Mouse (Mus musculus) heart, embryonic 13.5 days (tissue): ENCODE measurements around the gene Aph1c. TPM values are rescaled to one million over a fixed set of nuclear protein-coding genes. Genes with fewer than 3 reads are reported as not detected.
"Not testable (repeated sequence)": the region's sequence is repeated elsewhere in the genome, so short reads cannot be mapped to it uniquely, and the experiment has no call there.

ENCODE experiments used
- ATAC-seq: fragments of 200-750 bp; cut with Nextera tagmentation; 2 replicates; pipeline ENCODE4 v1.8.0; 2017; ENCODE audit warnings: moderate TSS enrichment; ENCODE audit not compliant: insufficient number of reproducible peaks, low FRiP score, low TSS enrichment; ENCODE audit errors: extremely low read depth
- H3K27ac ChIP-seq: fragments of 300-500 bp; sonication (generic); replicated peaks from 2 replicates; pipeline ENCODE4 v1.5.1; 2015; ENCODE audit warnings: moderate library complexity, mild to moderate bottlenecking, inconsistent platforms
- H3K27me3 ChIP-seq: fragments of 300-500 bp; sonication (generic); replicated peaks from 2 replicates; pipeline ENCODE4 v1.6.1; 2015; ENCODE audit warnings: mild to moderate bottlenecking, inconsistent platforms
- H3K36me3 ChIP-seq: fragments of 300-500 bp; sonication (generic); 2 replicates; pipeline ENCODE4 v1.6.1; 2015; ENCODE audit warnings: mild to moderate bottlenecking, inconsistent platforms
- H3K4me1 ChIP-seq: fragments of 300-500 bp; sonication (generic); 2 replicates; pipeline ENCODE4 v1.6.1; 2015; ENCODE audit warnings: inconsistent platforms
- H3K4me2 ChIP-seq: fragments of 300-500 bp; sonication (generic); 2 replicates; pipeline ENCODE4 v1.6.1; 2015; ENCODE audit warnings: inconsistent platforms, mild to moderate bottlenecking, moderate library complexity
- H3K4me3 ChIP-seq: fragments of 300-500 bp; sonication (generic); 2 replicates; pipeline ENCODE4 v1.5.1; 2015; ENCODE audit warnings: moderate library complexity, mild to moderate bottlenecking, inconsistent platforms
- H3K9ac ChIP-seq: fragments of 300-500 bp; sonication (generic); 2 replicates; pipeline ENCODE4 v1.6.1; 2015; ENCODE audit warnings: inconsistent platforms, mild to moderate bottlenecking, moderate library complexity
- H3K9me3 ChIP-seq: fragments of 300-500 bp; sonication (generic); 2 replicates; pipeline ENCODE4 v1.6.1; 2016; ENCODE audit warnings: inconsistent platforms
- WGBS: fragments of 180-500 bp; shearing (Covaris S2); methylation state at CpG from one replicate; pipeline ENCODE4 v1.1.7; 2015; ENCODE audit warnings: mixed read lengths; 5-methylcytosine and 5-hydroxymethylcytosine counted together
- polyA plus RNA-seq: library from polyadenylated mRNA; unstranded; fragments of >200 nt; fragmentation: Nextera tagmentation; extraction: Ambion mirVana; gene quantifications from 2 replicates; pipeline ENCODE4 v1.2.1, GENCODE M21; 2015

Aph1c gene
- 1.7 and 1.8 TPM in 2 replicates for polyA plus RNA-seq

DNA sequence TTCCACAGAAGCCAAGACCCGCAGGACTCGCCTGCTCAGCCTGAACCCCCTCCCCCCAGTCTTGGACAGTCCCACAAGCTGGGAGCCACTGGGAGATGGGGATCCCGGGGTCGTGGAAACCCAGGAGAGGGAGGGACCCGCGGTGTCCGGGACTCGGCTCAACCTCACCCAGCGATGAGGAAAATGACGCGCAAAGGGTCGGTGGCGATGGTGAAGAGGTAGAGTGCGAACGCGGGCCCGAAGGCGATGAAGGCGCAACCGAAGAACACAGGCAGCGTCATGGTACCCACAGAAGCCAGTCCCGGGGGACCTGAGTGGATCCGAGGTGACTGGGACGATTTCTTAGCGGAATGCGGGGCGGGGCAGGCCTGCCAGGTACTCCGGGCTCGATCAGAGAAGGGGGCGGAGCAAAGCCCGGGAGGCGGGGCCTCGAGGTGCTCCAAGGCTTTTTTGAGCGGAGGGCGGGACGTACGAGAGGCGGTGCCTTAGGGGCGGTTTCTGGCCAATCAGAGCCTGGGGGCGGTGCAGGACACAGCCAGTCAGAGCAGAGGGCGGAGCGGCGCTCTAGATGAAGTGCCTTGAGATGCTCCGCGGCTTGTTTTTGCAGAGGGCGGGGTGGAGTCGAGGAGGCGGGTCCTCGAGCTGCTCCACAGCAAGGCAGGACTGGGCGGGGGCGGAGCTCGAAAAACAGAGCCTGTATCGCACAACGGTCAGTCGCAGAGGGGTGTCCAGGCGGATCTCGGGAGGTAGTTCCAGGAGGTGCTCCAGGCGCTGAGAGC, at the start of gene Aph1c:
TSS of gene Aph1c (minus strand) at position 409 of the 779 bp plus-strand sequence.
- Histone ChIP-seq H3K36me3 (no peaks in the 10 kb centered on the region), H3K9ac (peak within 1 kb of the TSS; percentile 77), H3K9me3 (no peaks in the 10 kb centered on the region), H3K27ac (no peak within 1 kb of the TSS), H3K4me1 (peaks cover 17% of the 10 kb centered on the region), H3K4me3 (peak within 1 kb of the TSS; percentile 69), H3K4me2 (peak within 1 kb of the TSS; percentile 100), H3K27me3 (0 out of 2 replicates have a peak, but pooled peaks cover 5% of the 10 kb centered on the region)
- WGBS: under 1% methylated on average over 58 of the region's 58 CpGs
- ATAC-seq: peak; percentile 100

DNA sequence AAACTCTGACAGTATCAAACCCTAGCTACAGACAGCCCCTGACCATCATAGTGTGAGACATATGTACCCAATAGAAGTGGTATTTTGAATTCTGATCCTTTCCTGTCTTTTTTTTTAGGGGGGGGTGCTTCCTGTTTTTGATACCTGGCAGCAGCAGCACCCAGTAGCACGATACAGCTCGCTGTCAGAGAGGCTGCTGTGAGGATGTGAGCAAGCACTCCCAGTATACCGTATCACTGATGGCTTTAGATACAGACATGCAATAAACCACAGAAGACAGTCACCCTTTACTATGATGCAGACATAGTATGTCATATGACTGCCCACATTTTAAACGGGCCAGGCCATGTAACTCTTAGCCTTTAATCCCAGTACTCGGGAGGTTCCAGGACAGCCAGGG, 49.0 kb upstream of the Aph1c start:
- peaks cover 36% of the 10 kb centered on the region for H3K4me1 ChIP-seq
- no peak overlapping the region for H3K9ac ChIP-seq
- H3K36me3 ChIP-seq: no peaks in the 10 kb centered on the region
- no peak overlapping the region for H3K4me2 ChIP-seq
- ATAC-seq: no peak
- no peak overlapping the region for H3K4me3 ChIP-seq
- whole genome bisulfite sequencing: 79% methylated on average over 5 of the region's 5 CpGs
- H3K9me3 ChIP-seq: no peaks in the 10 kb centered on the region
- no peak overlapping the region for H3K27ac ChIP-seq
- H3K27me3 ChIP-seq: no peaks in the 10 kb centered on the region

GRCm38 (mm10) chr9:66882406-66882821, 47.9 kb upstream of the Aph1c start:
- Histone ChIP-seq H3K4me2 (no peak overlapping the region), H3K27me3 (no peaks in the 10 kb centered on the region), H3K4me3 (no peak overlapping the region), H3K9me3 (no peaks in the 10 kb centered on the region), H3K27ac (no peak overlapping the region; the same call in 1 of the 2 replicates), H3K36me3 (no peaks in the 10 kb centered on the region), H3K4me1 (peaks cover 27% of the 10 kb centered on the region), H3K9ac (no peak overlapping the region)
- ATAC-seq: no peak
- WGBS: 63% methylated on average over 8 of the region's 8 CpGs

DNA sequence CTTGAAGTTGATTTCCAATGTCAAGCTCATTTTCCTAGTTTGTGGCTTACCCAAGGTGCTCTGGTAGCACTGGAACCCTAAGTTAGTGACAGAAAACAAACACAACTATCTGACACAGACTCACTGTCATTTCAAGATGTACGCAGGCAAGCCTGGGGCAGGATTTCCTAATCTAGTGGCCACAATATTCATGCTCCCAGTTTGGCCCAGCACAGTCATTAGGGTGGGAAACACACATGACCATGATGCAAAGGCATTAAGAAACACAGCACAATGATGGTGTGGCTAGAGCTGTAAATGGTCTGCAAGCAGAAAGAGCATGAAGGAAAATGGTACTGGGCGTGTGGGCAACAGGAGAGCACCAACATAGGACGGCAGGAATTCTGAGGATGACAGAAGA, 47.3 kb upstream of the Aph1c start:
- Histone ChIP-seq H3K27ac (no peak overlapping the region), H3K36me3 (no peaks in the 10 kb centered on the region), H3K4me3 (no peak overlapping the region), H3K4me2 (no peak overlapping the region), H3K9me3 (no peaks in the 10 kb centered on the region), H3K27me3 (no peaks in the 10 kb centered on the region), H3K9ac (no peak overlapping the region), H3K4me1 (peaks cover 23% of the 10 kb centered on the region)
- WGBS: 77% methylated on average over 3 of the region's 3 CpGs
- ATAC-seq: no peak

DNA sequence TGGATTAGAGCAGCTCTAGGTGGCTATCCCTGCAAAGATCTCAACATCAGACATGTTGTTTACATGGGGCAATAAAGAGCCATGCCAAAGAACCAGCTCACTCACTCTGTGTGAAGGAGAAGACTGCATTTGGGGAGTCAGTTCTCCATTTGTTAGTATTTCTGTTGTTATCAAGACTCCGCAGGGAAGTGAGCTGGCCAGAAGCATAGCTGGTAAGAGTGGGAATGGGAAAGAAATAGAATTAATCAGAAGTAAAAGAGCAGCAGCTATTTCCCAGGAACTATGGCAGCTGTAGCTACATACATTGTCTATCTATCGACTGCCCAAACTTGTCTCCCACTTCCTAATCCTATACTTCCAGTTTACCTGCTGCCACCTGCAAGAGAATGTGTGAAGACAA, 46.2 kb upstream of the Aph1c start:
- 82% methylated on average over 2 of the region's 2 CpGs for WGBS
- no peak overlapping the region for H3K4me2 ChIP-seq
- no peak overlapping the region for H3K4me3 ChIP-seq
- no peak overlapping the region for H3K9ac ChIP-seq
- no peaks in the 10 kb centered on the region for H3K9me3 ChIP-seq
- no peaks in the 10 kb centered on the region for H3K36me3 ChIP-seq
- no peak overlapping the region for H3K27ac ChIP-seq
- H3K4me1 ChIP-seq: peaks cover 18% of the 10 kb centered on the region; the same call in 1 of the 2 replicates
- no peaks in the 10 kb centered on the region for H3K27me3 ChIP-seq
- ATAC-seq: no peak

DNA sequence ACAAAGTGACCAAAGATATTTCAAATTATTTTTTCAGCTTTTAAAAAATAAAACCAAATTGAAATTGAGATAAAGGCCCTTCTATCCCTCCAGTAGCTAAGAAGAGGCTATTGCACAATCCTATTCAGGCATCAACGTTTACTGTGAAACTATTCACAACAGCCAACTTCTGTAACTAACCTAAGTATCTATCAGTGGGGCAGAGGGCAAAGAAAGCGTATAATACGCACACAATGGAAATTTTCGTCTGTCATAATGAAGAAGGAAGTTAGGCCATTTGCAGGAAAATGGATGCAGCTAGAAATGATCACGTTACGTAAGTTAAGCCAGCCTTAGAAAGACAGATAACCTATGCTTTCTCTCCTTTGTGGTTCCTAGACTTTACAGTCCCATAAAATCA, 45.0 kb upstream of the Aph1c start:
- Histone ChIP-seq H3K27ac (no peak overlapping the region), H3K27me3 (no peaks in the 10 kb centered on the region), H3K9ac (no peak overlapping the region), H3K36me3 (peaks cover 9% of the 10 kb centered on the region; the same call in 1 of the 2 replicates), H3K4me1 (peaks cover 14% of the 10 kb centered on the region; the same call in 1 of the 2 replicates), H3K4me2 (no peak overlapping the region), H3K4me3 (no peak overlapping the region), H3K9me3 (no peaks in the 10 kb centered on the region)
- no peak for ATAC-seq
- WGBS: 85% methylated on average over 6 of the region's 6 CpGs

DNA sequence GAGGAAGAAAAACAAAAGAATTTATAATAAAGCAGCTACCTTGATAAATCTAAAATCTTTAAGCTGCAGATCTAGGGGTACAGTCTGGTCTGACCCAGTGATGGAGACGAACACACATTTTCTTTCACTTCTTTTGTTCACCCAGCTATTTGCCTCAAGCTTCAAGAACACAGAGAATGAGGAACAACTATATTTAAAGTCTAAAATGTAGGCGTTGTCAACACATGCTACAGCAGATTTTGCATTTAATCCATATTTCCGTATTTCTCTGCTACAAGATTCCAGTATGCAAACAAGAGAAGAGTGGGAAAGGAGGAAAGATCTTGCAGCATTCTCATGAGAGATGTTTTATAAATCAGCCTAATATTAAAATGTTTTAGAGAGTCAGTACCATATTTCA, 44.4 kb upstream of the Aph1c start:
- H3K36me3 ChIP-seq: peaks cover 13% of the 10 kb centered on the region; the same call in 1 of the 2 replicates

GRCm38 (mm10) chr9:66876577-66876976, 42.1 kb upstream of the Aph1c start:
- no peak for ATAC-seq
- H3K4me3 ChIP-seq: no peak overlapping the region

More for the DNA sequence above, 44.4 kb upstream of the Aph1c start:
- Histone ChIP-seq H3K9ac (no peak overlapping the region), H3K4me1 (peaks cover 14% of the 10 kb centered on the region; the same call in 1 of the 2 replicates), H3K27ac (no peak overlapping the region), H3K27me3 (no peaks in the 10 kb centered on the region), H3K9me3 (no peaks in the 10 kb centered on the region), H3K4me2 (no peak overlapping the region), H3K4me3 (no peak overlapping the region)
- no peak for ATAC-seq
- 92% methylated on average over 3 of the region's 3 CpGs for WGBS

GRCm38 (mm10) chr9:66874297-66874696, 39.8 kb upstream of the Aph1c start:
- no peak for ATAC-seq
- WGBS: 95% methylated on average over 5 of the region's 5 CpGs
- H3K4me1 ChIP-seq: peaks cover 16% of the 10 kb centered on the region
- no peak overlapping the region for H3K9ac ChIP-seq
- H3K27me3 ChIP-seq: no peaks in the 10 kb centered on the region
- no peak overlapping the region for H3K4me3 ChIP-seq
- H3K36me3 ChIP-seq: peaks cover 13% of the 10 kb centered on the region; the same call in 1 of the 2 replicates
- H3K27ac ChIP-seq: no peak overlapping the region
- no peak overlapping the region for H3K4me2 ChIP-seq
- no peaks in the 10 kb centered on the region for H3K9me3 ChIP-seq

More at GRCm38 (mm10) chr9:66876577-66876976, 42.1 kb upstream of the Aph1c start:
- 59% methylated on average over 5 of the region's 5 CpGs for whole genome bisulfite sequencing
- Histone ChIP-seq H3K27ac (peak overlapping the region; percentile 29; the same call in 1 of the 2 replicates), H3K9me3 (no peaks in the 10 kb centered on the region), H3K9ac (no peak overlapping the region), H3K27me3 (no peaks in the 10 kb centered on the region), H3K36me3 (peaks cover 13% of the 10 kb centered on the region; the same call in 1 of the 2 replicates), H3K4me2 (no peak overlapping the region), H3K4me1 (peaks cover 16% of the 10 kb centered on the region)

- no peak overlapping the region for H3K9ac ChIP-seq
- no peak for ATAC-seq
Observed at GRCm38 (mm10) chr9:66873531-66873930, 39.0 kb upstream of the Aph1c start.

DNA sequence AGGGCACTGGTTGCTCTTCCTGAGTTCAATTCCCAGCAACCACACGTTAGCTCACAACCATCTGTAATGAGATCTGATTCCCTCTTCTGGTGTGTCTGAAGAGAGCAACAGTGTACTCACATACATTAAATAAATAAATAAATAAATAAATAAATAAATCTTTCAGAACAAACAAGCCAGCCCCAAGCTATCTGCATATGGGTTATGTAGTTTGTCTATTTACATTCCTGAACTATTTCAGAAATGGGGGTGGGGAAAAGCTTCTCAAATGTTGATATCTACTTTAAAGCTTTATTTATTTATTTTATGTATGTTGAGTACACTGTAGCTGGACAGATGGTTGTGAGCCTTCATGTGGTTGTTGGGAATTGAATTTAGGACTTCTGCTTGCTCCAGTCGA, 38.5 kb upstream of the Aph1c start:
- 77% methylated on average over 2 of the region's 2 CpGs for WGBS
- H3K4me1 ChIP-seq: peaks cover 24% of the 10 kb centered on the region

More at GRCm38 (mm10) chr9:66873531-66873930, 39.0 kb upstream of the Aph1c start:
- Histone ChIP-seq H3K9me3 (no peaks in the 10 kb centered on the region), H3K4me2 (no peak overlapping the region), H3K27ac (no peak overlapping the region), H3K36me3 (peaks cover 13% of the 10 kb centered on the region; the same call in 1 of the 2 replicates), H3K27me3 (no peaks in the 10 kb centered on the region), H3K4me1 (peaks cover 19% of the 10 kb centered on the region), H3K4me3 (no peak overlapping the region)

More for the DNA sequence above, 38.5 kb upstream of the Aph1c start:
- H3K36me3 ChIP-seq: peaks cover 13% of the 10 kb centered on the region; the same call in 1 of the 2 replicates
- not testable (repeated sequence) for H3K27me3 ChIP-seq, H3K9me3 ChIP-seq, ATAC-seq, H3K4me3 ChIP-seq, H3K9ac ChIP-seq, H3K4me2 ChIP-seq, H3K27ac ChIP-seq
